Mouse (Mus musculus) embryo, embryonic 10.5 days (tissue): ENCODE data around the gene Gm49321.

Experiments used
- DNase-seq: peaks from one replicate; pipeline ENCODE4 v3.0.0-alpha.2; 2015; ENCODE audit warnings: low spot score

Gene Gm49321

GRCm38 (mm10) chr12:74013739-74014138 lies 76.3 kb downstream of the Gm49321 start:
- DNase-seq: peak; percentile 86

- peak; percentile 24 for DNase-seq
Observed at GRCm38 (mm10) chr12:74014739-74015270, 77.4 kb downstream of the Gm49321 start.

GRCm38 (mm10) chr12:74015491-74015890 lies 78.0 kb downstream of the Gm49321 start:
- no peak for DNase-seq
